Mouse (Mus musculus) hindbrain, embryonic 10.5 days (tissue): ENCODE measurements at regions not wholly inside any gene's neighbourhood (a gene's known extent, or its start where the extent isn't known, plus 50 kb on each side); places are given as distances from the start of the nearest gene placed in this dataset.

Source experiments
- DNase-seq: peaks from one replicate; pipeline ENCODE4 v3.0.0-alpha.2; 2017; ENCODE audit warnings: low spot score
- H3K27ac ChIP-seq: fragments of 300-500 bp; sonication (generic); 2 replicates; pipeline ENCODE4 v1.5.1; 2016; ENCODE audit warnings: mild to moderate bottlenecking, moderate library complexity
- H3K27me3 ChIP-seq: fragments of 300-500 bp; sonication (generic); 2 replicates; pipeline ENCODE4 v1.6.1; 2016; ENCODE audit warnings: mild to moderate bottlenecking; ENCODE audit not compliant: poor library complexity, insufficient read depth, severe bottlenecking
- H3K36me3 ChIP-seq: fragments of 300-500 bp; sonication (generic); 2 replicates; pipeline ENCODE4 v1.6.1; 2016; ENCODE audit warnings: mild to moderate bottlenecking, moderate library complexity
- H3K4me1 ChIP-seq: fragments of 300-500 bp; sonication (generic); replicated peaks from 2 replicates; pipeline ENCODE4 v1.6.1; 2016; ENCODE audit warnings: mild to moderate bottlenecking
- H3K4me3 ChIP-seq: fragments of 300-500 bp; sonication (generic); 2 replicates; pipeline ENCODE4 v1.5.1; 2016; ENCODE audit warnings: mild to moderate bottlenecking, moderate library complexity
- H3K9me3 ChIP-seq: fragments of 300-500 bp; sonication (generic); 2 replicates; pipeline ENCODE4 v1.6.1; 2016; ENCODE audit warnings: mild to moderate bottlenecking, moderate library complexity
- WGBS: fragments of 180-500 bp; shearing (Covaris S2); methylation state at CpG from one replicate; pipeline ENCODE4 v1.1.7; 2016; 5-methylcytosine and 5-hydroxymethylcytosine counted together

DNA sequence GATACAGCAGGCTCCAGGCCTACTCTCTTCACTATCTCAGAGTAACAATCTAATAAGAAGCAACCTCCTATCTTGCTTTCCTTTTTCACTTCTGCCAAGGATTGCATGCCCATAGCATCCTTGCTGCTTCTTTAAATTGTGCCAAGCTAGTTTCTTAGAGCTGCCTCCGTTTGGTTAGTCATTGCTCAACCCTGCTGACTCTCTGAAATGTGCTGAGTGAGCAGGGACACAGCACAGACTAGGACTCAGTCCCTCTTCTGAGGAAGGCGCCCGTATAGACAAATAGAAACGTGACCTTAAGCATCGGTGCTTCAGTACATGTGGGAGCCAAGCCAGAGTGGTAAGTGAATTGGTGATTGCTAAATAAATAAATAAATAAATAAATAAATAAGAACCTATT lies 62.2 kb upstream of the Pum3 start:
- WGBS: 92% methylated on average over 5 of the region's 5 CpGs
- H3K4me1 ChIP-seq: no peaks in the 10 kb centered on the region
- no peak for DNase-seq
- no peak overlapping the region for H3K27ac ChIP-seq
- no peaks in the 10 kb centered on the region for H3K27me3 ChIP-seq
- no peak overlapping the region for H3K4me3 ChIP-seq
- H3K36me3 ChIP-seq: no peaks in the 10 kb centered on the region
- 0 out of 2 replicates have a peak, but pooled peaks cover 3% of the 10 kb centered on the region for H3K9me3 ChIP-seq

DNA sequence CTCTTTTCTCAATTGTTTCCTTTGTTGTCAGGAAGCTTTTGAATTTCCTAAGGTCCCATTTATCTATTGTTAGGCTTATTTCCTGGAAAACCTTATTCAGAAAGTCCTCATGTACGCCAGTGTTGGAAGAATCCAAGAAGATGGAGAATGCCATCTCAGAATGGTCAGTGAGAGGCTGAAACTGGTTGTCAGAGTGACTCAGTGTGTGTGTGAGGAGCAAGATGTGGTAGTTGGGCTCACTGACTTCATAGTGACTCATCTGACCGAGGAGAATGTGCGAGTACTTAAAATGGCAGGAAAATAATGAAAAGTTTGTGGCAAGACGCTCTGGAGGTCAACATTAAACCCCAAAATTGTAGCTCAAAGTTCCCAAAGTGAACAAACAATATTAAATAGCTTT lies 59.4 kb upstream of the Pum3 start:
- no peak overlapping the region for H3K27ac ChIP-seq
- H3K4me3 ChIP-seq: no peak overlapping the region
- H3K4me1 ChIP-seq: no peaks in the 10 kb centered on the region
- H3K36me3 ChIP-seq: no peaks in the 10 kb centered on the region
- 0 out of 2 replicates have a peak, but pooled peaks cover 3% of the 10 kb centered on the region for H3K9me3 ChIP-seq
- 83% methylated on average over 4 of the region's 4 CpGs for WGBS
- DNase-seq: no peak
- no peaks in the 10 kb centered on the region for H3K27me3 ChIP-seq
